Mouse (Mus musculus): Measurements from ENCODE around the gene Pla2g2f. TPM values are rescaled to one million over a fixed set of nuclear protein-coding genes. Genes with fewer than 3 reads are reported as not detected.
A peak's percentile ranks its signal among the peaks of the same experiment; 100 is the strongest.

Gene Pla2g2f
- polyA plus RNA-seq, 1 experiment from 2014 or later, result 0.09 TPM

DNA sequence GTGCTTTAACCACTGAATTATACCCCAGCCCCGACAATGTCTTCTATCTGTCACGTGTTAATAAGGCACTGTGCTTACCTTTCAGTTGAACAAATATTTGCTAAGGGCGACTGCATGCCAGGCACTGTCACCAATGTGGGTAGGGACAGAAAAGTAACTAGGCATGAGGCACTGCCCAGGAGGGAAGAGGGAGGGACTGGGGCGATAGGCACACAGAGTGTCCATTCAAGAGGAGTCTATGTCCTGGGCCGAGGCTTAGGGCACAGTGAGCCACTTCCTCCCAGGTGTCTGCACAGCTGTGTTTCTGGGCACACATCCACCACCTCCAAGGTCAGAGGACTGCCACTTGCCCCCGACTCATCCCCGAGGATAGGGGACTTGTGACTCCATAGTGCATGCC lies 20.4 kb downstream of the Pla2g2f start, which contains the start of gene Ubxn10:
Gene Ubxn10 (minus strand): TSS at position 137 of the 400 bp plus-strand sequence.
- Histone ChIP-seq H3K27me3 (ENCODE audit: control insufficient read depth, insufficient read depth, low read length) (no peaks in the 10 kb centered on the region), H3K4me3 (ENCODE audit: low read depth, low read length) (no peak within 1 kb of the TSS), H3K36me3 (ENCODE audit: control insufficient read depth, insufficient read depth, low read length) (no peaks in the 10 kb centered on the region), H3K9ac (ENCODE audit: low read length) (no peak within 1 kb of the TSS), H3K4me2 (ENCODE audit: low read depth, severe bottlenecking) (no peak within 1 kb of the TSS), H3K4me1 (ENCODE audit: control insufficient read depth, insufficient read depth, low read length) (peaks cover 13% of the 10 kb centered on the region), H3K27ac (replicated peaks; ENCODE audit: low read depth, low read length) (no peak within 1 kb of the TSS), H3K9me3 (ENCODE audit: control insufficient read depth, low read length) (no peaks in the 10 kb centered on the region)
- no peak for DNase-seq (ENCODE audit: low spot score)
- WGBS, result 83% methylated on average over 7 of the region's 7 CpGs
- ATAC-seq (ENCODE audit: insufficient number of reproducible peaks, low FRiP score, low TSS enrichment, low read depth), result no peak

- Histone ChIP-seq H3K4me1 (ENCODE audit: control insufficient read depth, insufficient read depth, low read length) (peaks cover 13% of the 10 kb centered on the region), H3K36me3 (ENCODE audit: control insufficient read depth, insufficient read depth, low read length) (no peaks in the 10 kb centered on the region), H3K4me3 (ENCODE audit: low read depth, low read length) (no peak overlapping the region), H3K27me3 (ENCODE audit: control insufficient read depth, insufficient read depth, low read length) (no peaks in the 10 kb centered on the region), H3K9ac (ENCODE audit: low read length) (no peak overlapping the region), H3K27ac (replicated peaks; ENCODE audit: low read depth, low read length) (no peak overlapping the region), H3K9me3 (ENCODE audit: control insufficient read depth, low read length) (no peaks in the 10 kb centered on the region), H3K4me2 (ENCODE audit: low read depth, severe bottlenecking) (no peak overlapping the region)
- WGBS, result 94% methylated on average over 4 of the region's 4 CpGs
- ATAC-seq (ENCODE audit: insufficient number of reproducible peaks, low FRiP score, low TSS enrichment, low read depth) (no peak), DNase-seq (ENCODE audit: low spot score) (no peak)
Observed at GRCm38 (mm10) chr4:138734863-138735262, 22.6 kb downstream of the Pla2g2f start.

DNA sequence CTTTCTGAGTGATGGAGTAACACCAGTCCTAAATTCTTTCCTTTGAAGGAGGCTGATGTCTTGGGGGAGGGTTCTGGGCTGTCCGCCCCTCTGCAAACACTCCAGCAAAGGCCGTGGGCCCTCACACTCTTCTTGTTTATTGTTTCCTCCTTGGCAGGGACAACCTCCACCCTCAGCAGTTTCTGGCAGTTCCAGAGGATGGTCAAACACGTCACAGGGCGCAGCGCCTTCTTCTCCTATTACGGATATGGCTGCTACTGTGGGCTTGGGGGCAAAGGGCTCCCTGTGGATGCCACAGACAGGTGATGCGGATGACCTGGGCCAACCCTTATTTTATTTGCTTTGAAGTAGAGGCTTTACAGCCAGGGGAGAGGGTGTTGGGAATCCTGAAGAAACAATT lies 23.3 kb downstream of the Pla2g2f start:
- peaks cover 8% of the 10 kb centered on the region for H3K4me1 ChIP-seq (ENCODE audit: control insufficient read depth, insufficient read depth, low read length)
- DNase-seq (ENCODE audit: low spot score) (no peak), ATAC-seq (ENCODE audit: insufficient number of reproducible peaks, low FRiP score, low TSS enrichment, low read depth) (no peak)
- 46% methylated on average over 7 of the region's 7 CpGs for WGBS
- H3K9ac ChIP-seq (ENCODE audit: low read length), result no peak overlapping the region
- no peaks in the 10 kb centered on the region for H3K36me3 ChIP-seq (ENCODE audit: control insufficient read depth, insufficient read depth, low read length)
- H3K27me3 ChIP-seq (ENCODE audit: control insufficient read depth, insufficient read depth, low read length), result no peaks in the 10 kb centered on the region
- H3K27ac ChIP-seq (replicated peaks; ENCODE audit: low read depth, low read length), result no peak overlapping the region
- no peak overlapping the region for H3K4me2 ChIP-seq (ENCODE audit: low read depth, severe bottlenecking)
- H3K9me3 ChIP-seq (ENCODE audit: control insufficient read depth, low read length), result no peaks in the 10 kb centered on the region
- no peak overlapping the region for H3K4me3 ChIP-seq (ENCODE audit: low read depth, low read length)

GRCm38 (mm10) chr4:138729018-138729703 lies 28.3 kb downstream of the Pla2g2f start:
- Histone ChIP-seq H3K4me3 (ENCODE audit: low read depth, low read length) (no peak overlapping the region), H3K9me3 (ENCODE audit: control insufficient read depth, low read length) (no peaks in the 10 kb centered on the region), H3K27me3 (ENCODE audit: control insufficient read depth, insufficient read depth, low read length) (no peaks in the 10 kb centered on the region), H3K36me3 (ENCODE audit: control insufficient read depth, insufficient read depth, low read length) (no peaks in the 10 kb centered on the region), H3K4me2 (ENCODE audit: low read depth, severe bottlenecking) (no peak overlapping the region), H3K9ac (ENCODE audit: low read length) (no peak overlapping the region), H3K27ac (replicated peaks; ENCODE audit: low read depth, low read length) (no peak overlapping the region), H3K4me1 (ENCODE audit: control insufficient read depth, insufficient read depth, low read length) (peaks cover 13% of the 10 kb centered on the region)
- DNase-seq (ENCODE audit: low spot score), result no peak
- WGBS, result 64% methylated on average over 9 of the region's 9 CpGs
- ATAC-seq (ENCODE audit: insufficient number of reproducible peaks, low FRiP score, low TSS enrichment, low read depth), result no peak

DNA sequence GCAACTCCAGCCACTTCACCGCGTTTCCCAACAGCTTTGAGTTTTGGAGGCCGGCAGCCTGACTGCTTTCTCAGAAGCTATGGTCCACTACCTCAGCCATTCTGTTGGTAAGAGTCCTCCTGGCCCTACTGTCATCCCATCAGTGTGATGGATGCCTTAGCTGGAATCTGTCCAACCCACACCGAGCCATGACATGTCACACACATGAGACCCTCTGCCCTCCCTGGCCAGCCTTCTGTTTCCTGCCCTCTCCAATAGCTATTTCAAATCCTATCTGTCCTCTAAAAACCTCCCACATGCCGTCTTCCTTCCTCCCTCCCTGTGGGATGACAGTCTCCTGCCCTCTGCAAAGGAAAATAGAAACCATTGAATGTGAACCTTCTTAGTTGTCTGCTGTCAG lies 31.7 kb downstream of the Pla2g2f start:
- H3K9ac ChIP-seq (ENCODE audit: low read length), result no peak overlapping the region
- H3K4me2 ChIP-seq (ENCODE audit: low read depth, severe bottlenecking), result no peak overlapping the region
- no peaks in the 10 kb centered on the region for H3K9me3 ChIP-seq (ENCODE audit: control insufficient read depth, low read length)
- 83% methylated on average over 5 of the region's 5 CpGs for WGBS
- no peak for ATAC-seq (ENCODE audit: insufficient number of reproducible peaks, low FRiP score, low TSS enrichment, low read depth)
- no peak overlapping the region for H3K27ac ChIP-seq (replicated peaks; ENCODE audit: low read depth, low read length)
- H3K27me3 ChIP-seq (ENCODE audit: control insufficient read depth, insufficient read depth, low read length), result no peaks in the 10 kb centered on the region
- H3K4me1 ChIP-seq (ENCODE audit: control insufficient read depth, insufficient read depth, low read length), result peaks cover 20% of the 10 kb centered on the region
- no peak overlapping the region for H3K4me3 ChIP-seq (ENCODE audit: low read depth, low read length)
- no peak for DNase-seq (ENCODE audit: low spot score)
- no peaks in the 10 kb centered on the region for H3K36me3 ChIP-seq (ENCODE audit: control insufficient read depth, insufficient read depth, low read length)

- Histone ChIP-seq H3K9ac (ENCODE audit: low read length) (peak overlapping the region; percentile 45), H3K4me2 (ENCODE audit: low read depth, severe bottlenecking) (peak overlapping the region; percentile 40), H3K27me3 (ENCODE audit: control insufficient read depth, insufficient read depth, low read length) (no peaks in the 10 kb centered on the region), H3K27ac (replicated peaks; ENCODE audit: low read depth, low read length) (no peak overlapping the region), H3K9me3 (ENCODE audit: control insufficient read depth, low read length) (no peaks in the 10 kb centered on the region), H3K4me3 (ENCODE audit: low read depth, low read length) (peak overlapping the region; percentile 16), H3K36me3 (ENCODE audit: control insufficient read depth, insufficient read depth, low read length) (no peaks in the 10 kb centered on the region), H3K4me1 (ENCODE audit: control insufficient read depth, insufficient read depth, low read length) (peaks cover 20% of the 10 kb centered on the region)
- DNase-seq (ENCODE audit: low spot score), result peak; percentile 90
- 1% methylated on average over 13 of the region's 13 CpGs for WGBS
- ATAC-seq (ENCODE audit: insufficient number of reproducible peaks, low FRiP score, low TSS enrichment, low read depth), result peak; percentile 79
Observed at GRCm38 (mm10) chr4:138725127-138725461, 32.3 kb downstream of the Pla2g2f start.

DNA sequence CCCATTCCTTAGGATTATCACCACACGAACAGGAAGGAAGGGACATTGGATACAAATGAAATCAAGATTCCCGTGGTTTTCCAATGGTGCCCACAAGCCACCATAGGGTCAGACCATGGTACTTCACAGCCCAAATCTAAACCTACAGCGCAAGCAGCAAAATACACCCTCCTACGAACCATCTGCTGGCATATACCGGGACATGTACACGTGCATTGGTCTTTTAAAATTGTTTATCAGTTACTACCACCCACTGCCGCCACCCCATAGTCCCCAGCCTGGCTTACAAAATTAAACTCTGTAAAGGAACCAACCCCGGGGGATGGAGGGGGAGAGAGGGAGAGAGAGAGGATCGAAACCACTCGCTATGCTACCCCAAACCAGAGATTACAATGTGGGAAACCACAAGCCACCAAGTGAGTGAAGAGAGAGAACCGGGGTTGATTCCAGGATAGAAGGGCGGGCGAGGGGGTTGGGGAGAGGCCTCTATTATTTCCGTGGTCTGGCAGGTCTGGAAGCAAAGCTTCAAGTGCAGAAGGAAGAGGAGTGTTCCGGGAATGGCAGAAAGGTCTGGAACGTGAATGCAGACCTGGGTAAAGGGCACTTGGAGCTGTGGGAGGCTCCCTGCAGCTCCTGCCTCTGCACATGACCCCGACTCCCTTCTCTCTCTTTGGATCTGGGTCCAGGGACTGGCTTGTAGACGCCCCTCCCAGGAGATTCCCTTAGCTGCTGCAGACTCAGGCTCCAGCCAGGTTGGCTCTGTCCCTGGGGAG lies 32.9 kb downstream of the Pla2g2f start, which contains the start of gene Pla2g2c:
Gene Pla2g2c (plus strand): TSS at position 439 of the 773 bp plus-strand sequence.
- H3K27ac ChIP-seq (replicated peaks; ENCODE audit: low read depth, low read length), result no peak within 1 kb of the TSS
- ATAC-seq (ENCODE audit: insufficient number of reproducible peaks, low FRiP score, low TSS enrichment, low read depth) (no peak; the same call in 1 of the 2 replicates), DNase-seq (ENCODE audit: low spot score) (no peak)
- H3K9ac ChIP-seq (ENCODE audit: low read length), result peak within 1 kb of the TSS; percentile 45
- H3K9me3 ChIP-seq (ENCODE audit: control insufficient read depth, low read length), result no peaks in the 10 kb centered on the region
- WGBS, result 56% methylated on average over 18 of the region's 18 CpGs
- peaks cover 20% of the 10 kb centered on the region for H3K4me1 ChIP-seq (ENCODE audit: control insufficient read depth, insufficient read depth, low read length)
- H3K27me3 ChIP-seq (ENCODE audit: control insufficient read depth, insufficient read depth, low read length), result no peaks in the 10 kb centered on the region
- peak within 1 kb of the TSS; percentile 16 for H3K4me3 ChIP-seq (ENCODE audit: low read depth, low read length)
- H3K4me2 ChIP-seq (ENCODE audit: low read depth, severe bottlenecking), result peak within 1 kb of the TSS; percentile 40
- no peaks in the 10 kb centered on the region for H3K36me3 ChIP-seq (ENCODE audit: control insufficient read depth, insufficient read depth, low read length)

DNA sequence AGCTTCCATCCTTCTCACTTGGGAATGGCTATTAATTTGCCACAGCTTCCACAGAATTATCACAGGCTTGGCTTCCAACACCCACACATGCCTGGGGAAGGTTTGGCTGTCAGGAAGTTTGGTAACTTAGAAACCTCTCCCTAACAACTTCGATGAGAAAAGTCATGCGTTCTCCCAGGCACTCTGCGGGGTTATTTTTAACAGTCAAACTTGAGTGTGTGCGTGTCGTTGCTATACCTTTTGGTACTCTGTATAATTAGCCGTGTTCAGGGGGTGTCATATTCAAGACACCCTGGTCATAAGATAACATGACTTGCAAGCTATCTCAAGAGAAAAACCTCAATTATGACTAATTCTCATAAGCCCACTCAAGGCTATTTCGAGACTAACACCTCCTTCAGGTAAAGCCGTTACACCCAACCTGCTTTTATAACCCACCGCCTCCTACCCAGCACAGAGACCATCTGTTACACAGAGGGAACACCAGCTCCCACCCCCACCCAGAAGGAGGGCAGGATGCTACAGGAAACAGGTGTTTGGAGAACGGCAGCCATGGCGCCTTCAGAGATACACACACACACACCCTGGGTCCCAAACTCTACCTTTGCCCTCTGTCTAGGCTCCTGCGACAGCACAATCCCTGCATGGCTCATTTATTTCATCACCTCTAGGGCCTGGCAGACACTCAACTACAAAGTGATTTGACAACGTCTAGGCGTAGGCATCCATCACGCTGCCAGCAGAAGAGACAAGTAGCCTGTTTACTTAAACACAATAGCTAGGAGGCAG lies 33.7 kb downstream of the Pla2g2f start:
- H3K4me3 ChIP-seq (ENCODE audit: low read depth, low read length), result no peak overlapping the region
- H3K9me3 ChIP-seq (ENCODE audit: control insufficient read depth, low read length), result no peaks in the 10 kb centered on the region
- ATAC-seq (ENCODE audit: insufficient number of reproducible peaks, low FRiP score, low TSS enrichment, low read depth), result no peak
- H3K27me3 ChIP-seq (ENCODE audit: control insufficient read depth, insufficient read depth, low read length), result no peaks in the 10 kb centered on the region
- H3K4me1 ChIP-seq (ENCODE audit: control insufficient read depth, insufficient read depth, low read length), result peaks cover 20% of the 10 kb centered on the region
- H3K9ac ChIP-seq (ENCODE audit: low read length), result no peak overlapping the region
- 60% methylated on average over 15 of the region's 15 CpGs for WGBS
- no peak overlapping the region for H3K27ac ChIP-seq (replicated peaks; ENCODE audit: low read depth, low read length)
- no peaks in the 10 kb centered on the region for H3K36me3 ChIP-seq (ENCODE audit: control insufficient read depth, insufficient read depth, low read length)
- no peak overlapping the region for H3K4me2 ChIP-seq (ENCODE audit: low read depth, severe bottlenecking)
- no peak for DNase-seq (ENCODE audit: low spot score)
